Mouse (Mus musculus) myocyte (in vitro differentiated cells): ENCODE measurements around the gene Nomo1. TPM values are rescaled to one million over a fixed set of nuclear protein-coding genes. Genes with fewer than 3 reads are reported as not detected.

ENCODE experiments used
- H3K27me3 ChIP-seq: one replicate; pipeline ENCODE4 v1.6.1; 2011; ENCODE audit not compliant: control insufficient read depth, insufficient read depth, insufficient read length
- H3K36me3 ChIP-seq: one replicate; pipeline ENCODE4 v1.6.1; 2011; ENCODE audit not compliant: control insufficient read depth, insufficient read depth
- H3K4me2 ChIP-seq: one replicate; pipeline ENCODE4 v1.6.1; 2011; ENCODE audit warnings: low read depth, control low read depth
- H3K4me3 ChIP-seq: one replicate; pipeline ENCODE4 v1.5.1; 2011; ENCODE audit warnings: mild to moderate bottlenecking, control low read depth, moderate library complexity
- H3K79me2 ChIP-seq: one replicate; pipeline ENCODE4 v1.6.1; 2011; ENCODE audit not compliant: control insufficient read depth, insufficient read depth
- H3ac ChIP-seq: one replicate; pipeline ENCODE4 v1.6.1; 2011; ENCODE audit not compliant: control insufficient read depth, insufficient read length
- CEBPB ChIP-seq: IDR thresholded peaks from 2 replicates; pipeline ENCODE4 v1.6.1; 2011; ENCODE audit warnings: mild to moderate bottlenecking, moderate library complexity; ENCODE audit not compliant: poor library complexity, insufficient read depth, severe bottlenecking
- E2F4 ChIP-seq: IDR thresholded peaks from one replicate; pipeline ENCODE4 v1.6.1; 2011; ENCODE audit warnings: mild to moderate bottlenecking, control low read depth, moderate library complexity; ENCODE audit not compliant: insufficient read depth
- MAX ChIP-seq: IDR thresholded peaks from one replicate; pipeline ENCODE4 v1.6.1; 2011; ENCODE audit warnings: low read depth, mild to moderate bottlenecking, control low read depth
- MYOD1 ChIP-seq, 3 experiments: IDR thresholded peaks; one replicate each; pipeline ENCODE4 v1.6.1; 2011; ENCODE audit warnings: control low read depth in 2 of 3, low read depth in 2 of 3, mild to moderate bottlenecking in 2 of 3, moderate library complexity in 1 of 3; ENCODE audit not compliant: insufficient read length in 2 of 3, control insufficient read depth in 1 of 3
- MYOG ChIP-seq, 3 experiments: IDR thresholded peaks; one replicate each; pipeline ENCODE4 v1.6.1; 2011; ENCODE audit warnings: control low read depth in 2 of 3, low read depth in 2 of 3, mild to moderate bottlenecking in 2 of 3; ENCODE audit not compliant: insufficient read length in 2 of 3, control insufficient read depth in 1 of 3, insufficient read depth in 1 of 3
- POLR2A ChIP-seq: IDR thresholded peaks from one replicate; pipeline ENCODE4 v1.6.1; 2011; ENCODE audit warnings: low read depth, mild to moderate bottlenecking, control low read depth, moderate library complexity; ENCODE audit not compliant: insufficient read length
- POLR2AphosphoS2 ChIP-seq: IDR thresholded peaks from one replicate; pipeline ENCODE4 v1.6.1; 2011; ENCODE audit warnings: low read depth, control low read depth; ENCODE audit not compliant: insufficient read length
- REST ChIP-seq: IDR thresholded peaks from one replicate; pipeline ENCODE4 v1.6.1; 2011; ENCODE audit warnings: mild to moderate bottlenecking, control low read depth, moderate library complexity; ENCODE audit not compliant: insufficient read depth, insufficient read length
- SRF ChIP-seq: IDR thresholded peaks from one replicate; pipeline ENCODE4 v1.6.1; 2011; ENCODE audit warnings: low read depth; ENCODE audit not compliant: control insufficient read depth, insufficient read length
- TCF12 ChIP-seq: IDR thresholded peaks from one replicate; pipeline ENCODE4 v1.6.1; 2011; ENCODE audit warnings: mild to moderate bottlenecking, control low read depth; ENCODE audit not compliant: poor library complexity, insufficient read depth, severe bottlenecking
- TCF3 ChIP-seq: IDR thresholded peaks from one replicate; pipeline ENCODE4 v1.6.1; 2011; ENCODE audit warnings: low read depth, control low read depth; ENCODE audit not compliant: insufficient read length
- USF1 ChIP-seq: IDR thresholded peaks from one replicate; pipeline ENCODE4 v1.6.1; 2011; ENCODE audit warnings: low read depth, mild to moderate bottlenecking, control low read depth, moderate library complexity
- polyA plus RNA-seq: library from polyadenylated mRNA; unstranded; fragments of >200 nt; fragmentation: generic; extraction: Trizol; gene quantifications from one replicate; pipeline ENCODE4 v1.2.1, GENCODE M21; 2012; ENCODE audit warnings: missing spikeins

Gene Nomo1
- polyA plus RNA-seq, 1 experiment: 79.2 TPM

- Histone ChIP-seq H3K4me3 (no peak overlapping the region), H3K27me3 (peaks cover 70% of the 10 kb centered on the region), H3K4me2 (no peak overlapping the region), H3K36me3 (no peaks in the 10 kb centered on the region), H3K79me2 (no peaks in the 10 kb centered on the region), H3ac (no peak overlapping the region)
- TF ChIP-seq POLR2A (no peak), USF1 (no peak), SRF (no peak), POLR2AphosphoS2 (no peak), MYOD1 (IDR thresholded peaks at IDR 0.05; ENCODE audit: control insufficient read depth in 1 of 3, insufficient read length in 2 of 3, low read depth in 2 of 3) (no peak), CEBPB (no peak), MAX (no peak), MYOG (IDR thresholded peaks at IDR 0.05; ENCODE audit: control insufficient read depth in 1 of 3, insufficient read depth in 1 of 3, insufficient read length in 2 of 3, low read depth in 2 of 3) (no peak), E2F4 (no peak), REST (no peak), TCF3 (no peak), TCF12 (no peak)
Observed at GRCm38 (mm10) chr7:46113435-46113834, 79.9 kb downstream of the Nomo1 start.

- Histone ChIP-seq H3K36me3 (no peaks in the 10 kb centered on the region), H3ac (no peak overlapping the region), H3K4me3 (no peak overlapping the region), H3K79me2 (no peaks in the 10 kb centered on the region), H3K27me3 (peaks cover 55% of the 10 kb centered on the region), H3K4me2 (peak overlapping the region; percentile 24)
- no peak for TF ChIP-seq MAX
- TF ChIP-seq MYOD1 (IDR thresholded peaks at IDR 0.05; ENCODE audit: control insufficient read depth in 1 of 3, insufficient read length in 2 of 3, low read depth in 2 of 3): peak in 2 of 3 experiments; percentile 34 to 72
Observed at GRCm38 (mm10) chr7:46116118-46116581, 82.7 kb downstream of the Nomo1 start.

- Histone ChIP-seq H3K4me2 (no peak overlapping the region), H3K4me3 (no peak overlapping the region), H3K79me2 (no peaks in the 10 kb centered on the region), H3ac (no peak overlapping the region), H3K27me3 (peaks cover 46% of the 10 kb centered on the region), H3K36me3 (no peaks in the 10 kb centered on the region)
- TF ChIP-seq E2F4 (no peak), MAX (no peak), SRF (no peak), MYOD1 (IDR thresholded peaks at IDR 0.05; ENCODE audit: control insufficient read depth in 1 of 3, insufficient read length in 2 of 3, low read depth in 2 of 3) (no peak), MYOG (IDR thresholded peaks at IDR 0.05; ENCODE audit: control insufficient read depth in 1 of 3, insufficient read depth in 1 of 3, insufficient read length in 2 of 3, low read depth in 2 of 3) (no peak), POLR2A (no peak), POLR2AphosphoS2 (no peak), TCF12 (no peak), USF1 (no peak), REST (no peak), CEBPB (no peak), TCF3 (no peak)
Observed at GRCm38 (mm10) chr7:46117035-46117434, 83.5 kb downstream of the Nomo1 start.

DNA sequence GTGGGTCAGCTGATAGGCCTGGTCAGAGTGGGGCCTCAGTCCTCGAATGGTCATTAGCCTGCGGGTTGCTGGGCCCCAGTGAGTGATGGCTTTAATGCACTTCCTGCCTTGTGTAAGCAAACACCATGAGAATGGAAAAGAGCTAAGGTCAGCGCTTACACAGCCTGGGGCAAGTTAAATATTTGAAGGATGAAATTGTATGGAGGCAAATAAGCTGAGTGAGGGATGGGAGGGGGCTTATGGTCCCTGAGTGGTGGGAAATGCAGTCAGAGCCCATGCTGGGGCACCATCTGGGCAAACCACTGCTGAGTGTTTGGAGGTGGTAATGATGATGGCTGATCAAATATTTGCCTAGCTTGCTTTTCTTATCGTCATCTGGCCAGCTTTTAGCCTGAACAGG lies 89.5 kb downstream of the Nomo1 start:
- TF ChIP-seq USF1: no peak
- TF ChIP-seq POLR2A: no peak
- no peak for TF ChIP-seq CEBPB
- no peak for TF ChIP-seq TCF3
- Histone ChIP-seq H3ac (no peak overlapping the region), H3K27me3 (peaks cover 23% of the 10 kb centered on the region)

DNA sequence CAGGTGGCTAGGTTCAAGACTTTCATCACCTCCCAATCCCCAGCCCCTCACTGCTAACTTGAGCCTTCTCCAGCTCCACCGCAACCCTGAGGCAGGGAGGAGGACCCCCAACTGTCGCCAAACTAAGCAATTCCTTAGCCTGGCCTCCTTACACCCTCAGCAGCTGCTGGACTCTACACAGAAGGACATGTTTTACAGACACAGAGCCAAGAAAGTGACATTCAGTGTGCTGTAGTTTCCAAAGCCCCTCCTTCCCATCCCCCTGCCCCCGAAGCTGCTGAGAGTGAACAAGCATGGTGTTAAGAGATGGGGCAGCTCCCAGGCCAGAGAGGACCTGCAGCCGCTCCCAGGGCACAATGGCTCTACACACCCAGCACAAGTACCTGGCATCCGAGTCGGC lies 91.0 kb downstream of the Nomo1 start:
- H3K79me2 ChIP-seq: no peaks in the 10 kb centered on the region
- TF ChIP-seq E2F4: no peak
- no peaks in the 10 kb centered on the region for H3K36me3 ChIP-seq
- no peak overlapping the region for H3ac ChIP-seq
- H3K27me3 ChIP-seq: peaks cover 18% of the 10 kb centered on the region
- H3K4me2 ChIP-seq: no peak overlapping the region
- no peak overlapping the region for H3K4me3 ChIP-seq

More for the DNA sequence above, 89.5 kb downstream of the Nomo1 start:
- no peak overlapping the region for H3K4me2 ChIP-seq
- no peaks in the 10 kb centered on the region for H3K79me2 ChIP-seq
- no peaks in the 10 kb centered on the region for H3K36me3 ChIP-seq
- no peak overlapping the region for H3K4me3 ChIP-seq

DNA sequence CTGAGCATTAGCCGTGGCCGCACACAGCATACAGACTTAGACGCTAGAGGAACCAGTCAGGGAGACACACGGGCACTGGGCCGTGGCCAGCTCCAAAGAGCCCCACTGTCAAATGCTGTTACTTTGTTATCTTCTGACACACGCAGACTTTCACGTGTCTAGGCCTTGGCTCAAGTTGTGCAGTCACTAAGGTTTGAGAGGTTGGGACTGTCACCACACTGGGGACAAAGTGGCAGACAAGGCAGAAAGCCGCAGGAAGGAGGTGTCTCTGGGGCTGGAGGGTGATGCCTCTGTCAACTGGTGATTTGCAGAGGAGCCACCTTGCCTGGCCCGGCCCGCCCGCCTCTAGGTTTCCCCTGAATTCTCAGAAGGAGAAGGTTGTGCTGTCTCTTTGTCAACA lies 91.8 kb downstream of the Nomo1 start:
- H3K27me3 ChIP-seq: peaks cover 12% of the 10 kb centered on the region
- TF ChIP-seq USF1: no peak
- TF ChIP-seq REST: no peak
- TF ChIP-seq SRF: no peak
- TF ChIP-seq E2F4: no peak
- TF ChIP-seq MAX: no peak
- no peak for TF ChIP-seq TCF12
- TF ChIP-seq TCF3: no peak
- TF ChIP-seq MYOD1 (IDR thresholded peaks at IDR 0.05; ENCODE audit: control insufficient read depth in 1 of 3, insufficient read length in 2 of 3, low read depth in 2 of 3): no peak
- TF ChIP-seq MYOG (IDR thresholded peaks at IDR 0.05; ENCODE audit: control insufficient read depth in 1 of 3, insufficient read depth in 1 of 3, insufficient read length in 2 of 3, low read depth in 2 of 3): no peak
- TF ChIP-seq CEBPB: no peak
- TF ChIP-seq POLR2A: no peak
- H3K79me2 ChIP-seq: no peaks in the 10 kb centered on the region
- no peak overlapping the region for H3K4me2 ChIP-seq
- no peak overlapping the region for H3K4me3 ChIP-seq
- no peaks in the 10 kb centered on the region for H3K36me3 ChIP-seq
- no peak overlapping the region for H3ac ChIP-seq
